Mouse (Mus musculus) mouse embryonic stem cell (cell line): ENCODE measurements around the gene Agbl5.

Experiments
- in situ Hi-C, 2 experiments: fragments of 300-500 bp; cut with MboI; formaldehyde crosslinking; loops; 1 replicate in 1 of 2; 3 replicates in 1 of 2; pipeline ENCODE4 v1.14.3; 2019 to 2020; ENCODE audit warnings: low sequenced_read_pairs in 2 of 2, low pct_unique_long_range_greater_than_20kb in 1 of 2, mixed read lengths in 1 of 2; ENCODE audit not compliant: unreplicated experiment in 1 of 2

The Agbl5 gene

GRCm38 (mm10) chr5:30888337-30889087, at the start of gene Agbl5:
TSS of gene Agbl5 (plus strand) at chr5:30888694.
- in situ Hi-C loops = no loop called here

GRCm38 (mm10) chr5:30839731-30840130, 48.8 kb upstream of the Agbl5 start:
- in situ Hi-C loops = no loop called here

GRCm38 (mm10) chr5:30841896-30842295, 46.6 kb upstream of the Agbl5 start:
- in situ Hi-C loops = no loop called here

- in situ Hi-C loops = no loop called here
These were observed 38.5 kb upstream of the Agbl5 start for GRCm38 (mm10) chr5:30849891-30850555.

- in situ Hi-C loops = no loop called here
These were observed 38.0 kb upstream of the Agbl5 start for GRCm38 (mm10) chr5:30850556-30850925.

GRCm38 (mm10) chr5:30853522-30853921, 35.0 kb upstream of the Agbl5 start:
- in situ Hi-C loops = no loop called here

GRCm38 (mm10) chr5:30855674-30856073, 32.8 kb upstream of the Agbl5 start:
- in situ Hi-C loops = no loop called here

GRCm38 (mm10) chr5:30856124-30856523, 32.4 kb upstream of the Agbl5 start:
- in situ Hi-C loops = no loop called here

- in situ Hi-C loops = no loop called here
These were observed 24.6 kb upstream of the Agbl5 start for GRCm38 (mm10) chr5:30863852-30864251.

- in situ Hi-C loops = no loop called here
These were observed 24.2 kb upstream of the Agbl5 start for GRCm38 (mm10) chr5:30864322-30864721.

- in situ Hi-C loops = no loop called here
These were observed 21.6 kb upstream of the Agbl5 start for GRCm38 (mm10) chr5:30866871-30867270.

- in situ Hi-C loops = no loop called here
These were observed 20.8 kb upstream of the Agbl5 start, which contains the start of gene Tmem214 for GRCm38 (mm10) chr5:30867712-30868111. TSS of gene Tmem214 (plus strand) at chr5:30868012.

- in situ Hi-C loops = no loop called here
These were observed 19.5 kb upstream of the Agbl5 start for GRCm38 (mm10) chr5:30868981-30869380.

- in situ Hi-C loops = no loop called here
These were observed 18.9 kb upstream of the Agbl5 start for GRCm38 (mm10) chr5:30869405-30870130.

GRCm38 (mm10) chr5:30870131-30870406, 18.4 kb upstream of the Agbl5 start:
- in situ Hi-C loops = no loop called here

GRCm38 (mm10) chr5:30872574-30872973, 15.9 kb upstream of the Agbl5 start:
- in situ Hi-C loops = no loop called here

- in situ Hi-C loops = no loop called here
These were observed 14.1 kb upstream of the Agbl5 start for GRCm38 (mm10) chr5:30874365-30874764.

- in situ Hi-C loops = no loop called here
These were observed 9.9 kb upstream of the Agbl5 start for GRCm38 (mm10) chr5:30878616-30879015.

GRCm38 (mm10) chr5:30879347-30879943, 9.0 kb upstream of the Agbl5 start:
- in situ Hi-C loops = no loop called here
